Mouse (Mus musculus): ENCODE results near the gene Klhl12.
"Not testable (repeated sequence)": the region's sequence is repeated elsewhere in the genome, so short reads cannot be mapped to it uniquely, and the experiment has no call there.

Gene Klhl12

DNA sequence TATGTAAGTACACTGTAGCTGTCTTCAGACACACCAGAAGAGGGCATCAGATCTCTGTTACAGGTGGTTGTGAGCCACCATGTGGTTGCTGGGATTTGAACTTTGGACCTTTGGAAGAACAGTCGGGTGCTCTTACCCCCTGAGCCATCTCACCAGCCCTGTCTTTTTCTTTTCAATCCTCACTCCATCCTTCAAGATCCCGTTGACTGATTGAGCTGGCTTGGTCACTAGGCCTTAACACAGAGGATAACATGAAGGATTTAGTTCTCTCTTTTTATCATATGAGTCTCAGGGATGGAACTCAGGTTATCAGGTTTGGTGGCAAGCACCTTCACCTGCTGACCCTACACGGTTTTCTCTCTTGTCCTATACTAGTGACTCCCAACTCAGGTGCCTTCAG is 6.8 kb upstream of the Klhl12 start:
- not testable (repeated sequence) for DNase-seq (ENCODE audit: low read depth)

DNA sequence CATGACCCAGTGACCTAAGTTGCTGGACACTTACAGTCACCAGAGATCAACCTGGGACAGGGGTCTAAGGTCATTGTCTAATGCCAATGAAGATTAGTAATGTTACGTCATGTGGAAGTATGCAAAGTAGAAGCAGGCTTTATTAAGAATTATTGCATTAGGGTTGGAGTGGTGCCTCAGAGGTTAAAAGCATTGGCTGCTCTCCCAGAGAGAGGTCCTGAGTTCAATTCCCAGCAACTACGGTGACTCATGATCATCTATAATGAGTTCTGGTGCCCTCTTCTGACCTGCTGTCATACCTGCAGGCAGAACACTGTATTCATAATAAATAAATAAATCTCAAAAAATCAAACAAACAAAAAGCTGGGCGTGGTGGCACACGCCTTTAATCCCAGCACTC is 5.1 kb upstream of the Klhl12 start:
- DNase-seq (ENCODE audit: low read depth): no peak

DNA sequence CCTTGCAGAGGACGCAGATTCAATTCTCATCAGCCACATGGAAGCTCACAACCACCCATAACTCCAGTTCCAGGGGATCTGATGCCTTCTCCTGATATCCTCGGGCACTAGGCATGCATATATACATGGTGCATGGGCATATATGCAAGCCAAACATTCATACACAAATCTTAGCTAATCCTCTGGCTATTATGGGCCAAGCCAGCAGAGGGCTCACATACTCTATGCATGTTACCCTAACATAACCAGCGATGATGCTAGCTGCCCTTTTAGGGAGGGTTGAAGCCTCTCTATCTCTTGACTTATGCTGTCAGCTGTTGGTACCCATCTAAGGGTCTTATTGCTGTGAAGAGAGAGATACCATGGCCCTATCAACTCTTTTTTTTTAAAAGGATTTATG is 4.3 kb upstream of the Klhl12 start:
- DNase-seq (ENCODE audit: low read depth): peak; percentile 53

DNA sequence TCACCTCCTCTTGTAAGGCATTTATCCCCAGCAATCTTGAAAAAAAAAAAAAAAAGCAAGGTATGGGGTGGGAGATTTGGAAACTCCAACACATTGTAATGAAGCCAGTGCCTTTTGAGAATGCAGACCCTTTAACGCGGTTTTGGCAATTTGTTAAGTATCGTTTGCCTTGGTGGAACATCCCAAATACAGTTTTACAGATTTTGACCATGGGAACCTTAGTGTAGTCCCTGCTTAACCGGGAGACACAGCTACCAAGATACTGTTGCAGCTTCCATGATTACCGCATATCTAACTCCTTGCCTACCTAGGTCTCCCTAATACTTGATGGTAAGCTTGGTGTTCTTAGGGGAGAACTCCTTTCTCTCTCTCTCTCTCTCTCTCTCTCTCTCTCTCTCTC is 729 bp downstream of the Klhl12 start:
- DNase-seq (ENCODE audit: low read depth): no peak

DNA sequence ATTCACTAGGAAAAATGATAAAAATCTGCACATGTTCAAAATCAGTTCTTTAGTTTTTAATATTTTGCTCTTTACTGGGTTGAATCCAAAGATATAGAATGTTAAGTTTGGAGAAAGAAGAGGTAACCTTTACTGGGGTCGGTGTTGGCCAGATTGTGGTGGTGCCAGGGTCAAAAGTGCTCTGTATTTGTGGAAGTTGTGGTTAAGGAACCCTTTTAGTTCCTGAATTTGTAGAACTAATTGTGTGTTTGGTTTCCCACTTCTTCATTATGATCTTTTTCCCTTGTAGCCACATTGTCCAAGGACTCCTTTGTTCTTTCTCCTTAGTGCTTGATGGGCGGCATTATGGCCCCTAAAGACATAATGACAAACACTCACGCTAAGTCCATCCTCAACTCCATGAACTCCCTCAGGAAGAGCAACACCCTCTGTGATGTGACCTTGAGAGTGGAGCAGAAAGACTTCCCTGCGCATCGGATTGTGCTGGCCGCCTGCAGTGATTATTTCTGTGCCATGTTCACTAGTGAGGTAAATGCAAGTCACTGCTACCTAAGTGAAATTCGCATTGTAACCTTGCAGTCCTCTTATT is 2.9 kb downstream of the Klhl12 start:
- DNase-seq (ENCODE audit: low read depth): no peak

DNA sequence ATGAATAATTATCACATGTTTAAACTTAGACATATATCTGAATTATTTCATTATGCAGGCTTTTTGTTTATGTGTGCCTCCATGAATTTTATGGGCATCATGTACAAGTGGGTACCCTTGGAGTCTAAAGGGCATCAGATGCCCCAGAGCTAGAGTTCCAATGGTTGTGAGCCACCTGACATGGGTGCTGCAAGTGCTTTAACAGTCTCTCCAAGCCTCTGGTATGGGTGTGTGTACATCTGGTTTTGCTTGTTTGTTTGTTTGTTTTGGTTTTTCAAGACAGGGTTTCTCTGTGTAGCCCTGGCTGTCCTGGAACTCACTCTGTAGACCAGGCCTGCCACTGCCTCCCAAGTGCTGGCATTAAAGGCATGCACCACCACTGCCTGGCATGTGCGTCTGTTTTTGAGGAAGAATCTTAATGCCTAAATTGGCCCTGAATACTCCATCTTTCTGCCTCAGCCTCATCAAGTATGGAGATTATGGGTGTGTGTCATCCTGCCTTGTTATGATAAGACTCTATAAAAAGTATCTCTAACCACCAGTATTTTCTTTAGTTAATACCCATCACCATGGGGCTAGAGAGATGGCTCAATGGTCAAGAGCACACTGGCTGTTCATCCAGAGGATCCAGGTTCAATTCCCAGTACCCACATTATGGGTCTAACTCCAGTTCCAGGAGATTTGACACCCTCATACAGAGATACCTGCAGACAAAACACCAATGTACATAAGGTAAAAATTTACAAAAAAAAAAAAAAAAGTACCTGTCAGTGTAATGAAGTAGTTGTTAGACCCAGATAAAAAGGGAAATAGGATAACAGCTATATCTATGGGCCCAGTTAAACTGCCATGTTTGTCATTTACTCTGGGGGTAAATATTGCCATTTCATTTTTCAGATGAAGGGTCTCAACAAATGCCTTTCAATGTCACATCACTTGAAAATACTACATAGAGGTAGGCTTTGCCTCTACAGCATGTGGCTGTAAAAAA is 5.3 kb downstream of the Klhl12 start:
- DNase-seq (ENCODE audit: low read depth): no peak

DNA sequence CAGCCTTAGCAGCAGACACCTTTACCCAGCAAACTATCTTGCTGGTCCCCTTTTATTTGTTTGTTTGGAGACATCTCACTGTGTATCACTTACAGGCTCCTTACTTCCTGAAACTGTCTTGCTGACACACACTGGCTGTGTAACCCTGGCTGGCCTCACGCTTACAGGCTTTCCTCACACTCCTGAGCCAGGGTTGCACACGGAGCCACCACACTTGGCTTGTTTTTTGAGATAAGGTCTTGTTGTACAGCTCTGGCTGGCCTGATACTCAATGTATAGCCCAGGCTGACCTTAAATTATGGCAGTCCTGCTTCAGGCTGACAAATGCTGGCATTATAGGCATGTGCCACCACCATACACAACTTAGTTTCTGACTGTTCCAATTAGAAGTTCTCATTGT is 29.3 kb downstream of the Klhl12 start:
- no peak for DNase-seq (ENCODE audit: low read depth)

DNA sequence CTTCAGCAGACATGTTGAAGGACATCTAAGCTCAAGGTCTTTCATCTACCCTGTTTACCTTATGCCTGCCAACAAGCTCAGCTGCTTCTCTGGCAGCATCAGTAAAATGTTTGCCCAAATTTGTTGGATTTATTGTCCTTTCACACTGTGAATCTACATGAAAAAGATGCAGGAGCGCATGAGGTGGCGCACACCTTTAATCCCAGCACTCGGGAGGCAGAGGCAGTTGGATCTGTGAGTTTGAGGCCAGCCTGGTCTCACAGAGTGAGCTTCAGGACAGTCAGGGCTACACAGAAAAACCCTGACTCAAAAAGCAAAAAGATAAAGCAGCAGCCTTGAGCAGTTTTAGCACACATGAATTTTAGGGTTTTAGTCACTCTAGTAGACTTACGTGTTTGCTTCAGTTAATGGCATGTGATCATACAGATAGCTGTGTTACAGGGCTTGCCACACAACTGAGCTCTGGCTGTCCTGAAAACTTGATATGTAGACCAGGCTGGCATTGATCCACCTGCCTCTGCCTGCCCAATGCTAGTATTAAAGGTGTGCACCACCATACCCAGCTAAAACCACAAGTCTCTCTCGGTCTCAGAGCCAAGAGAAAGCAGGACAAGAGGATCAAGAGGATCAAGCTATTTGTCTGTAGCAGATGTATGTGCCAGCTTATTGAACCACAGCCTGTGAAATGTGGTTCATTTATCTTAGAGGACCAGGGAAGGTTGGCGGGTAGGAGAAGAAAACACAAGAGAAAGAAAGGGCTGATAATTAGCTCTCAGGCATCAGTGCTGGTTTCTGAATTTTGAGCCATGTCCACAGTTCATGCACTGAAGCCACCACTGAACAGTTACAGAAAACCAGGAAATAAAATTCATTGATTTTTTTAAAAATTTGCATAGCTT is 35.8 kb downstream of the Klhl12 start:
- DNase-seq (ENCODE audit: low read depth): no peak

DNA sequence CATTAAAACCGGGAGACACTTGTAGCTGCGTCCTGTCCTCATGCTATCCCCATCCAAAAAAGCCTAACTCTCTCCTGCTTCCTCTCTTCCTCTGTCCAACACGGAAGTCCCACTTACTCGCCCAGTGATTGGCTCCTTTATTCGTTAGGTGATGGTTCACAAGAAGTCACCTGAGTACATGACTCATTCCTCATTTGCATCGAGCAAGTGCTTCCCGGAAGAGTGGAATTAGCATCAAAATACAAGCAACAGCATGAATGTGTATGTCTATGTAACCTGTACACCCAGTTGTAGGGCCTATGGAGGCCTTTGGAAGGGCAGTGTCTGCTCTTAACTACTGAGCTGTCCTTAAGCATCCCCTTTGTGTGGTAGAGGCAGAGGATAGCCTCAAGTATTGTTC is 36.9 kb downstream of the Klhl12 start:
- no peak for DNase-seq (ENCODE audit: low read depth)

DNA sequence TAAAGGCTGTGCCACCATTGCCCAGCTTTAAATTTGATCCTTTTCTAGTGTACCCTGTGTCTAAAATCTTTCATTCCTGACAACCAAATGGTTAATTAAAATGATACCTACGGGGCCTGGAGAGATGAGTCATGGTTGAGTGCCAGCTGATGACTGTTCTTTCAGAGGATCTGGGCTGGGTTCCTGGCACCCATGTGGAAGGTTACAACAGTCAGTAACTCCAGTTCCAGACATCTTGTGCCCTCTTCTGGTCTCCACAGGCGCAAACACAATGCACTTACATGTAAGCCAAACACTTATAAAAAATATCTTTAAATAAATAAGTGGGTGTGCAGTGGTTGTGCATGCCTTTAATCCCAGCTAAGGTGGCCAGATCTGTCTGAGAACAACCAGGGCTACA is 38.2 kb downstream of the Klhl12 start:
- DNase-seq (ENCODE audit: low read depth): no peak

DNA sequence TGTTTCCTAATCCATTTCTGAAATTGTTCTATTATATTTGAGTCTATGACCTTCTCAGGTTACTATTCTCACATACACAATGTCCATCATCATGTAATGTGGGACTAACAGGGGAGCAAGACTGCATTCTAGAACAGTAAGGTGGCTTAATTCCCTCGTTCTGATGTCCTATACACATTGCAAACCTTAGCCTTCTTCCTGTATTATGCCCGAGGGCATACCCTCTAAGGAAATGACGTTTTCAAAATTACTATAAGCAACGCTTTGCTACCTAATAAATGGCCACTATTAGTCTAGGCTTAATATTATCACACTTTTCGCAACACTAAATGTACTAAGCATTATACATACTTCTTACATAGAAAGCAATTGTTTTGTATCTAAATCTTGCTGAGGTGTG is 38.6 kb downstream of the Klhl12 start:
- no peak for DNase-seq (ENCODE audit: low read depth)

DNA sequence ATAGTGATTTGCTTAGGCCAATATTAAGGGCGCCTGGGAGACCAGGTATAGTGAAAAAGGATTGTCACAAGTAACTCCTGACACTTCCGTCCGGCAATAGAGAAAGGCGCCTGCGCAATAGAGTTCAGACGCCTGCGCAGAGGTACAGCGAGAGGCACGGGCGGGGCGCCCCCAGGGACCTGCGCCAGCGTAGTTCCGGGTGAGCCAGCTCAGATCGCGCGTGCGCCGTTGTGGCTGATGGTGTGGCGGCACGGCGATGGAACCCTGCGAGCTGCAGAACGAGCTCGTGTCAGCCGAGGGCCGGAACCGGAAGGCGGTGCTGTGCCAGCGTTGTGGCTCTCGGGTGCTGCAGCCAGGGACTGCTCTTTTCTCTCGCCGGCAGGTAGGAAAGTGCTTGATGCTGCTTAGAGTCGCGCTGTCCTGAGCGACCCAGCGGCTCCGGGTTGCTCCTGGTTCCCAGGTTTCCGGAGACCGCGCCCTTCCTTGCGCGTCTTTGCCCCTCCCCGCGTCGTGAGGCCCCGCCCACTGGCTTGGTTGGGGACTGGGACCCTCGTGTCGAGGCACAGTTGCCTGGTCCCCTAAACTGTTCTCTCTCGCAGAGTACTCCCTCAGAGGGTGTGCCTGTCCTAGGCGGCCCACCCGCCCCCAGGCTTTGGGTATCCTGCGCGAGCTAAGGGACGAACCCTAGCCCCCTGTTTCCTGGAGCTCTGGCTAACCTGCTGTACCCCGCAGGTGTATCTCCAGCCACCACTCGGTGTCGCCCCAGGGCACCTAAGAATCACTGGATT is 39.3 kb downstream of the Klhl12 start, which contains the start of gene Rabif:
Gene Rabif (plus strand): TSS at position 221 of the 788 bp plus-strand sequence.
- peak; percentile 94 for DNase-seq (ENCODE audit: low read depth)

DNA sequence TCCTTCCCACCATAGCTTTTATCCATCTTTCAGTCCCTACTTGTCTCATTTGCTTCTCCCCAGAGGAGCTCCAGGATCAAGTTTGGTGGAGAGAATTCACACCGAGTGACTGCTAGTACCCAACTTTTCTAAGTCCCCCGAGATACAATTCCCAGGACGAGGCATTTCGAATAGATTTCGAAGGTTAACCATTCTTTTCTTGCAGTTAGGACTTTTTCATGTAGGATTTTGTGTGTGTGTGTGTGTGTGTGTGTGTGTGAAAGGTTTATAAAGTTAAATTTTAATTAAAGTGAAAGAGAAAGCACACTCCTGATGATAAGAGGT is 39.8 kb downstream of the Klhl12 start:
- DNase-seq (ENCODE audit: low read depth): no peak

DNA sequence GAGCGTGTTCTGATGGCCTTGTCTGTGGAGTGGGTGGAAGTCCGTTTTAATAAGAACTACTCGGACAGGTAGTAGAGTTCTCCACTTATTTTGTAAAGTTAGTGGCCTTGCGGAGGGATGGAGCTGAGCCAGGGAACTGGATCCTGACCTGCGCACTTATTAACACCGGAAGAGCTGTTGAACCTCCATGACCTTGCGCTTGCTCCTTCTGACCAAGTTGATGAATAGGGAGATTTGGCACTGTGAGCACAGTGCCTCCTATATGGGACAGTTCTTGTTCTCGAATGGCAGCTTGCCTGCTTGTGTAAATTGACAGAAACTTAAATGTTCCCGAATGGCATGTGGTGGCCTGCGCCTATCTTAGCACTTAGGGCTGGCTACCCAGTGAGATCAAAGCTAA is 40.7 kb downstream of the Klhl12 start:
- no peak for DNase-seq (ENCODE audit: low read depth)

DNA sequence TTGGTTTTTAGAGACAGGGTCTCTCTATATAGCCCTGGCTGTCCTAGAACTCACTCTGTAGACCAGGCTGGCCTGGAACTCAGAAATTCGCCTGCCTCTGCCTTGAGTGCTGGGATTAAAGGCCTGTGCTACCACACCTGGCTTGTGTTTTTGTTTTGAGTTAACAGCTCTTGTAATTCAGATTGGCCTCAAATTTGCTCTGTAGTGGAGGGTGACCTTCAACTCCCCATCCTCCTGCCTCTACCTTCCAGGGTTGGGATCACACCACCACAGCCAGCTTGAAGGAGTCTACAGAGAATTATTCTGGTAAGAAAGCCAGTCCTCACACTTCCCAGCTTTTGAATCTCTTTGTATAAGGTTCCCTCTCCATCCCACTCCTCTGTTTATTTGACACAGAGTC is 45.6 kb downstream of the Klhl12 start:
- no peak for DNase-seq (ENCODE audit: low read depth)

DNA sequence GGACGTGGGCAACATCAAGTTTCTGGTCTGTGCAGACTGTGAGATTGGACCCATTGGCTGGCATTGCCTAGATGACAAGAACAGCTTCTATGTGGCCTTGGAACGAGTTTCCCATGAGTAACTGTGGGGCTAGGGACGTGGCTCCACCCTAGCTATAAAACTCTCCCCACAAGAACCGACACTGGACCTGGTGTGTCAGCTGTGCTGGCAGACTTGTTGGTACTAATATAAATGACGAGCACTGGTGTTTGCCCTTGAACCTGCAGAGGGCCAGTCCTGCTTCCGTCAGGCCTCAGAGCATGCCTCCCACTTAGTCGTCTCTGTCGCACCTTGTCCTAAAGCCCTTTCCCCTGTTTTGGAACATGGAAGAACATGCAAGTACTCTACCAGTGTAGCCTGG is 50.9 kb downstream of the Klhl12 start:
- no peak for DNase-seq (ENCODE audit: low read depth)

DNA sequence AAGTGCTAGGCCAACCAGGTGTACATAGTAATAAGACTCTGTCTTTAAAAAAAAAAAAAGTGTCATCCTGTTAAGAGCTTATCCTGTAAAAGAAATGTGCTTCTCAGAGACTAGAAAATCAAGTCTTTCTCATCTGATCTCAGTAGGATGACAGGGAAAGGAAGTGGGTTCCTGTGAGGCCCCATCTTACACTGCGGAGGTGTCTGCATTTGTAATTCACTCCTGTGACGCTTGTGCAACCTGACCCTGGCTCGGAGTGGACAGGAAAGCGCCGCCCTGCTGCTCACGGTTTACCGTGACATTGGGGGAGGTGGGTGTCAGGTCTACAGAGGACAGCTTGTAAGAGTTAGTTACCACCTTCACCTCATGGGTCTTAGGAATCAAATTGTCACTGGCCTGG is 54.7 kb downstream of the Klhl12 start:
- no peak for DNase-seq (ENCODE audit: low read depth)

DNA sequence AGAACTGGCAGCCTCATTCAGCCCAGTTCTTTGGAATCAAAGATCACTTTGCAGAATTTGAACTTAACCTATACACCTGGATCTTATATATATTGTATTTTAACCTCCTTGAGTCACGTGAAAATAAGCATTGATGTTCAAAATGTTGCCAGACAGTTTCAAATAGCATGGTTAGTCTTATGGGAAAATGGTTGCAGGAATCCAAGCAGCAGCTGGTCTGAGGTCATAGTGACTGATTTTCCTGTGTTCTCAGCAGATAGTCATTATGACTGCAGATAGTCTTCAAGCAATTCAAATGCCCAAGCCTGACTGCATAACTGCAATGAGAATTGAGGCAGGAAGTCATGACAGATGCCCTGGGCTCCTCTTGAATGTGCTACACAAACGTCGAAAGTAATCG is 56.9 kb downstream of the Klhl12 start:
- no peak for DNase-seq (ENCODE audit: low read depth)

DNA sequence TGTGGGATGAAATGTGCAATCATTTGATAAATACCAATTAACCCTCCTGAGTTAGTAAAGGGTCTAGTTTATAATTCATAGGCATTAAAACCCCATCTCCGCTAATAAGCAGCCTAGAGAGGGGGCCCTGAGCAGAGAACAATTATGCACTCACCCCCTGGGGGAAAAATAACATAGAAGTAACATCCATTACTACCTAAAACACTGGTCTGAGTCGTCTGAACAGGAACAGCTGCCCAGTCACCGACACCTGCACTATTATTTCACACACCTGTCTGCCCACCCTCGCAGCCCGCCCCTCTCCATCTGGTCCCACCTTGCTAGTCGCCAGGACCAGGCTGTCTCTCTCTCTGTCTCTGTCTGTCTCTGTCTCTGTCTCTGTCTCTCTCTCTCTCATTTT is 57.3 kb downstream of the Klhl12 start:
- no peak for DNase-seq (ENCODE audit: low read depth)

DNA sequence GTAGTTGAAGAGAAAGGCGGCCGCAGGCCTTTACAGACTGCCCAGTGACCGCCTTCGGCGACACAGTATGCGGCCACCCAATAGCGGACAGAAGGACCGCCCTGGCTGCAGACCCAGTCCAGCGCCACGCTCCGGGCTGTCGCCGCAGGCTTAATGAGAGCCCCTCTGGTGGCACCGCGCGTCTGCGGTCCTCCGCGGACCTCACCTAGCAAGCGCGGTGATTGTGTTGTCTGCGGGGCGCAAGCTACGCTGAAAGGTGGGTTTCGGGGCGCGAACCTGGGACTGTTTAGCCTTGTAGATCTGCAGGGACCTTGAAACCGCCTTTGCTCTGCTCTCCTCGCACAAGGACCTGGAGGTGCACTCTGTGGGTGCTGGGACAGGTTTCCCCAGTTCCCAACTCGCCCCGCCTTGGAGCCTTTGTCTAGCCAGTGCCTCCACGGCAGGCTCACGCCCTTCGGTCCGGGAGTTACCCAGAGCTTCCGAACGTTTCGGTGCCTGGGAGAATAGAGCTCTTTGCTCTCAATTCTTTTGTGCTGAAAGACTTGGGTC is 58.1 kb downstream of the Klhl12 start:
- DNase-seq (ENCODE audit: low read depth): no peak

DNA sequence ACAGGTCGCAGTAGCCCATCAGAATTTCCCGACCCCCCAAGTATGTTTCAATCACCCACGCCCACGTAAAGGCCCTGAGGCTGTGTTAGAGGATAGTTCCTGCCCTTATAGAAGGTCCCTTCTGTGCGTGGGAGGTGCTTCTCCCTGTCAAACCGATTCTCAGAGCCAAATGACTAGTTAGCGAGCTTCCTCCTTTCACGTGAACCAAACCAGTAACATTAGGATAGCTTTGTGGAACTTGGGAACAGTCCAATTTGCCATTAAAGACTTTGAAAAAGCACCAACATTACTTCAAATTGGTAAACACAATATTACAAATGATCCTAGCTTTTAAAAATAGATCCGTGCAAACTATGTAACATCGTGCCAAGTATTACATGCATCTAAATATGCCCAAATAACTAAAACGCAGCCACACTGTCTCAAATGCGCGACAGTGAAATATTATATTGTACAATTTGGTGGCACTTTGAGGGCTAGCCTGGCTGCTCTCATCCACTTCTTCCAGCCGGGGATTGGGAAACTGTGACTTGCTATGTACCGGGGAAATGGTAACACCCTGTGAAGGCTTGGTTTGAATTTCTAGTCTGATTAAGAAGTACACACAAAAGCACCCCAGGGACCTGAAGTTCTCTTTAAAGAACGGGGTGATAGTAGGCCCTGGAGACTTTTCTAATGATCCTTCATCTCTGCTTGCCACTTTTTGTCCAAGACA is 58.7 kb downstream of the Klhl12 start:
- DNase-seq (ENCODE audit: low read depth): no peak
